Mouse (Mus musculus): Measurements from ENCODE around the gene Acsf2. TPM values are rescaled to one million over a fixed set of nuclear protein-coding genes. Genes with fewer than 3 reads are reported as not detected.
A peak's percentile ranks its signal among the peaks of the same experiment; 100 is the strongest.

Acsf2 gene
- polyA plus RNA-seq, 1 experiment from 2014 or later = 11.5 TPM

DNA sequence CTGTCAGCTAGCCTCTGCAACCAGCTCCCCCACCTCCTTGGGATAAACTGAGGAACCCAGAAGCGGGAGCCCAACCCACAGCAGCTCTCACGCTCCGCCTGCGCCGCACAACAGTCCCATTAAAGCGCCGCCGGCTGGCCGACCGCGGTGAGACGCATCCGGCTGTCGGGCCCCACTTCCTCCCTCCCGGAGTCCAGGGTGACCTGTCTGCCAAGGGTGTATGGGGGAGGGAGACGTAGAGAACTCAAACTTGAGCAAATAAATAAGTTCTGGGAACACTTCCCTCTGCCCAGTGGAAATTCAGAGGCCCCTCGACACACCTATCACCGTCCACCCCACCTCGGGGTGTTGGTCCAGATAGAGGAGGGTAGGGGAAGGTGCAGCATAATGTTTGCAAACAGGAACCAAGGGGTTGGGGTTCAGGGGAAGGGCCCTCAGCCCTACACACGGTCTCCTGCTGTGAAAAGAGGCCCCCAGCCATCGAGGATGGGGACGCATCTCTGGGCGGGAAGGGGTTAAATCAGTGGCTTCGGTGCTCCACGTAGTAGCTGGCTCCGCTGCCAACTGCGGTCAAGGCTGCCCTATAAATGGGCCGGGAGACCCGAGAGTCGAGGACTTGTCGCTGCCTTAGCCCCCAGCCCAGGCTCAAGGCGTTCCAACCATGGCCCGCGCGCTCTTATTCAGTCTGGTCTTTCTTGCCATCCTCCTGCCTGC lies 37.1 kb downstream of the Acsf2 start, which contains the start of gene Chad:
Chad (plus strand) TSS at position 611 of the 714 bp plus-strand sequence.
- ATAC-seq (ENCODE audit: low FRiP score, low TSS enrichment) = peak; percentile 48; the same call in 1 of the 2 replicates
- 4% methylated on average over 33 of the region's 35 CpGs for WGBS
- peak within 1 kb of the TSS; percentile 8 for H3K9ac ChIP-seq (ENCODE audit: low read depth, low read length)

DNA sequence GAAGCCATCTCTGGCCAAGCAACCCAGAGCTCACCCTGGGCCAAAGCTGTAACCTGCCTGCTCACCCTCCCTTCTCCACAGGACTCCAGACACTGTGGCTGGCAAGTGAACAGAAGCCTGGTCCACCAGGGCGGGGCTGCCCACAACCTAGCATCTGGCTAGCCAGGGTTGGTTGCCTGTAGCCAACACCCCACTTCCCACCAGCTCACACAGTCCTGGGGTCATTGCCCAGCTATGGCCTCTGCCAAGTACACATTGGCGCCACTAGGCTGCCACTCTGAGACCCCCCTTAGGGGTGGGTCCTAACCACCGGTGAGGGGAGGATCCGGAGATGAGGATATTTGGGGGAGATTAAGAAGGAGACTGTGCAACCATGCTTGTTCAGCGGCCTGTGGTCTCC lies 37.9 kb downstream of the Acsf2 start:
- no peaks in the 10 kb centered on the region for H3K9me3 ChIP-seq (ENCODE audit: control insufficient read depth, low read length)
- H3K4me1 ChIP-seq (ENCODE audit: control insufficient read depth, insufficient read depth, low read length) = peaks cover 14% of the 10 kb centered on the region
- peaks cover 12% of the 10 kb centered on the region for H3K36me3 ChIP-seq (ENCODE audit: control insufficient read depth, insufficient read depth, low read length)
- peak overlapping the region; percentile 35 for H3K4me2 ChIP-seq (replicated peaks; ENCODE audit: low read depth, low read length)
- ATAC-seq (ENCODE audit: low FRiP score, low TSS enrichment) = peak; percentile 33; the same call in 1 of the 2 replicates
- 0 out of 2 replicates have a peak overlapping the region, but pooled peaks have one; percentile 24 for H3K4me3 ChIP-seq (ENCODE audit: low read length)
- H3K9ac ChIP-seq (ENCODE audit: low read depth, low read length) = no peak overlapping the region; the same call in 1 of the 2 replicates
- no peak overlapping the region for H3K27ac ChIP-seq (ENCODE audit: low read depth, low read length)
- 60% methylated on average over 5 of the region's 5 CpGs for WGBS
- no peaks in the 10 kb centered on the region for H3K27me3 ChIP-seq (ENCODE audit: control insufficient read depth, insufficient read depth, low read length)

More for the DNA sequence above, 37.1 kb downstream of the Acsf2 start, which contains the start of gene Chad:
- Histone ChIP-seq H3K4me2 (replicated peaks; ENCODE audit: low read depth, low read length) (peak within 1 kb of the TSS; percentile 35), H3K36me3 (ENCODE audit: control insufficient read depth, insufficient read depth, low read length) (peaks cover 16% of the 10 kb centered on the region), H3K4me3 (ENCODE audit: low read length) (peak within 1 kb of the TSS; percentile 24), H3K27me3 (ENCODE audit: control insufficient read depth, insufficient read depth, low read length) (no peaks in the 10 kb centered on the region), H3K9me3 (ENCODE audit: control insufficient read depth, low read length) (no peaks in the 10 kb centered on the region), H3K27ac (ENCODE audit: low read depth, low read length) (no peak within 1 kb of the TSS), H3K4me1 (ENCODE audit: control insufficient read depth, insufficient read depth, low read length) (peaks cover 14% of the 10 kb centered on the region)

DNA sequence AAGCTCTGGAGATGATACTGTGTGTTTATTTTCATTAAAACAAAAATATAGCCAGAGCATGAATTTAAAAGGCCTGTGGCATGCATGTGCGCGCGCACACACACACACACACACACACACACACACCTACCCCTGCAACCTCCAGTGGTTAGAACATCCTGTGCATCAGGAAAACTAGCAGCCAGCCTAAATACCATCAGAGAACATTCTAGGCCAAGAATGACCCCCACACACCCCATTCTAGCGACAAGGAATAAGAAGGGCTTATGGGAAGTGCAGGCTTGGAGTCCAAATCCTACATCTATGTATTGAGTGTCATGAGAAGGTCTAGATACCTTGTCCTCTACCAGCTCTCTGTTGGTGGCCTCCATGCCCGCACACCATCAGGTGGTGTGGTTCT lies 38.3 kb downstream of the Acsf2 start:
- no peaks in the 10 kb centered on the region for H3K9me3 ChIP-seq (ENCODE audit: control insufficient read depth, low read length)
- H3K27ac ChIP-seq (ENCODE audit: low read depth, low read length) = no peak overlapping the region
- H3K27me3 ChIP-seq (ENCODE audit: control insufficient read depth, insufficient read depth, low read length) = no peaks in the 10 kb centered on the region
- H3K4me1 ChIP-seq (ENCODE audit: control insufficient read depth, insufficient read depth, low read length) = peaks cover 14% of the 10 kb centered on the region
- H3K9ac ChIP-seq (ENCODE audit: low read depth, low read length) = no peak overlapping the region
- no peak overlapping the region for H3K4me2 ChIP-seq (replicated peaks; ENCODE audit: low read depth, low read length)
- no peak for ATAC-seq (ENCODE audit: low FRiP score, low TSS enrichment)
- WGBS = 95% methylated on average over 5 of the region's 5 CpGs
- H3K4me3 ChIP-seq (ENCODE audit: low read length) = no peak overlapping the region
- H3K36me3 ChIP-seq (ENCODE audit: control insufficient read depth, insufficient read depth, low read length) = peaks cover 7% of the 10 kb centered on the region

DNA sequence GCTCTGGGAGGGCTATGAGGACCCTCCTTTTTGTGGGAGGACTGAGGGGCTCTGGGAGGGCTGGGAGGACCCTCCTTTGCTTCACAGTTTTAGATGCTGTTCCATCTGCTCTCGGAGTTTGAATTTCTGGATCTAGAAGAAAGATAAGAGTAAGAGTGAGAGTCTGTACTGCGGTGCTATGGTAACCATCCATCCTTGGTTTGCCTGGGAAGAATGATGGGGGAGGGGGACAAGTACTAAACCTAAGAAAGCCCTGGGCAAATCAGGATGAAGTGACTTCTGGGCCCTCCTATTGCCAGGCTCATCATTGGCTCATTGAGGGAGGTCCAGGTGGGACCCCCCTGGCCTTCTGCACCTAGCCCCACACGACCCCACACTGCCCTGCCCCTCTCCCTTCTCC lies 43.4 kb downstream of the Acsf2 start:
- Histone ChIP-seq H3K4me3 (ENCODE audit: low read length) (no peak overlapping the region), H3K36me3 (ENCODE audit: control insufficient read depth, insufficient read depth, low read length) (peaks cover 2% of the 10 kb centered on the region; the same call in 1 of the 2 replicates), H3K4me1 (ENCODE audit: control insufficient read depth, insufficient read depth, low read length) (no peaks in the 10 kb centered on the region), H3K9ac (ENCODE audit: low read depth, low read length) (no peak overlapping the region), H3K4me2 (replicated peaks; ENCODE audit: low read depth, low read length) (no peak overlapping the region), H3K27ac (ENCODE audit: low read depth, low read length) (no peak overlapping the region), H3K9me3 (ENCODE audit: control insufficient read depth, low read length) (no peaks in the 10 kb centered on the region), H3K27me3 (ENCODE audit: control insufficient read depth, insufficient read depth, low read length) (no peaks in the 10 kb centered on the region)
- WGBS = 61% methylated on average over 3 of the region's 3 CpGs
- peak; percentile 40; the same call in 1 of the 2 replicates for ATAC-seq (ENCODE audit: low FRiP score, low TSS enrichment)

DNA sequence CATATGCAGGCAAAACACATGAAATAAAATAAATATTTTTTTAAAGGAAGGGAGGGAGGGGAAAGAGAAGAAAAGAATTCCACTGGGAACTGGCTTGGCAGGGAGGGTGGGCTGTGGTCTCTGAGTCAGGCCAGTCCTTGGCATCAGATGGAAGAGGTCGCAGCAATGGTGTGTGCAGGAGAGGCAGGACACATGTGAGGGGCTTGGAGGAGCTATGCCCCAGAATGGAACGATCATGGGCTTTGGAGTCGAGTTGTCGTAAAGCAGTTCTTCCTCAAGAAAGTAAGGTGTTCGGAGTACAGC lies 51.3 kb downstream of the Acsf2 start:
- Histone ChIP-seq H3K4me2 (replicated peaks; ENCODE audit: low read depth, low read length) (no peak overlapping the region), H3K4me3 (ENCODE audit: low read length) (no peak overlapping the region), H3K9ac (ENCODE audit: low read depth, low read length) (no peak overlapping the region), H3K27me3 (ENCODE audit: control insufficient read depth, insufficient read depth, low read length) (no peaks in the 10 kb centered on the region), H3K9me3 (ENCODE audit: control insufficient read depth, low read length) (no peaks in the 10 kb centered on the region), H3K4me1 (ENCODE audit: control insufficient read depth, insufficient read depth, low read length) (peaks cover 6% of the 10 kb centered on the region; the same call in 1 of the 2 replicates), H3K27ac (ENCODE audit: low read depth, low read length) (no peak overlapping the region), H3K36me3 (ENCODE audit: control insufficient read depth, insufficient read depth, low read length) (no peaks in the 10 kb centered on the region)
- no peak for ATAC-seq (ENCODE audit: low FRiP score, low TSS enrichment)
- 77% methylated on average over 5 of the region's 5 CpGs for WGBS

DNA sequence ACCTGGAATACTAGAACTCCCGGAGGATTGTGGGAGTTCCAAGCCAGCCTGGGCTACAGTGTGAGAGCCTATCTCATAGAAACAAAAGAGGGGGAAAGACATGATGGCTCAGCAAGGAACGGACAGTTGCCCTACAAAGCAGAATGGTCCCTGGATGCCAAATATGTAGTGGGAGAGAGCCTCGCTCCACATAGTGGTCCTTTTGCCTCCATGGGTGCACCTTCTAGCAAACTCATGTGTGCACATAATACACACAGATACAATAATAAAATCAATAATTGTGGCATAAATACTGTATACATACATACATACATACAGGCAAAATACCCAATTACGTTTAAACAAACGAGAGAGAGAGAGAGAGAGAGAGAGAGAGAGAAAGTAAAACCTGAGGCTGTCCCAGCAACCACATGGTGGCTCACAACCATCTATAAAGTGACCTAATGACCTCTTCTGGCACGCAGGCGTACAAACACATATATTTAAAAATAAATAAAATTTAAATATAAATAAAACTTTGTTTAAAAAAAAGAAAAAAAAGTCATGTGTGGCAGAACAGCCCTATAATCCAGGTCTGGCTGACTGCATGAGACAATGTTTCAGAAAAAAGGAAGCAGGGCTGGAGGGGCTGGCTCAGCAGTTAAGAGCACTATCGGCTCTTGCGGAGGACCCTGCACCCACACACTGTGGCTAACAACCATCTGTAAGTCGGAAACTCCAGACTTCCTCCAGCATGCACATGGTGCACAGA lies 51.8 kb downstream of the Acsf2 start:
- H3K36me3 ChIP-seq (ENCODE audit: control insufficient read depth, insufficient read depth, low read length) = no peaks in the 10 kb centered on the region
- H3K4me1 ChIP-seq (ENCODE audit: control insufficient read depth, insufficient read depth, low read length) = peaks cover 6% of the 10 kb centered on the region; the same call in 1 of the 2 replicates
- ATAC-seq (ENCODE audit: low FRiP score, low TSS enrichment) = 0 out of 2 replicates have a peak, but pooled peaks have one; percentile 15
- H3K4me3 ChIP-seq (ENCODE audit: low read length) = no peak overlapping the region
- WGBS = 65% methylated on average over 10 of the region's 10 CpGs
- no peak overlapping the region for H3K27ac ChIP-seq (ENCODE audit: low read depth, low read length)
- H3K9ac ChIP-seq (ENCODE audit: low read depth, low read length) = no peak overlapping the region
- no peaks in the 10 kb centered on the region for H3K9me3 ChIP-seq (ENCODE audit: control insufficient read depth, low read length)
- no peaks in the 10 kb centered on the region for H3K27me3 ChIP-seq (ENCODE audit: control insufficient read depth, insufficient read depth, low read length)
- H3K4me2 ChIP-seq (replicated peaks; ENCODE audit: low read depth, low read length) = no peak overlapping the region; the same call in 1 of the 2 replicates

DNA sequence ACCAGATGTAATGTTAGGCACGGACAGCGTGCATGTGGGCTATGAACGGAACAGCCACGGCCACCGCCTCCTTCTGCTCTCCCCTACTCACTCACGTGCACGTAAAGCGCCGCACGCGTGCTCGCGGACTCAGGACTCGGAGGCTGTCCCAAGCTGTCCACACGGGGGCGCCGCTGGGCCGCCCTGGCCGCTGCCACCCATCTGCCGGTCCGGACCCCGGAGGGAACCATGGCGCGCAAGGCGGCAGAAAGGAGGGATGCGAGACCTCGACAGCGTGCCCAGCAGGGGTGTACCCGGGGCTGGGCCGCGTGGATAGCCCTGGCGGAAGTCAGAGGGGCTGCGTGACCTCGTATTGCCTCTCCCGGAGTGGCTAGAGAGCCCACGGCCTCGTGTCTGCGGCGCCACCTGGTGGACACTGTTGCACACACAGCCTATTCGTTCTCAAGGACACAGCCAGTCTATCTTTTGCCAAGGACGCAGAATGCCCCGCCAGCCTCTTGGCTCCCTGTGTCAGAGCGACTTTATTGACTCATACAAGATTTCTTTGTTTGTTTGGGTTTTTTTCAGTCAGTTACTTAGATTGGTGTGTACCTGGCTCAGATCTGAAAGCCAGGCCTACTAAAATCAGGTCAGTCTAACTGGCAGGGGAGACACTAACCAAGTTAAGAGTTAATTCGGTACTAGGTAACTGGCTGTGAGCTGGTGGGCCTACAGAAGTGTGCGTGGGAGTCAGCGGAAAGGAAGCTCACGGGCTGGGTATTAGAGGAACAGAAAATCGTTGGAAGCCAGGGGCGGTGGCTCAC lies 52.6 kb downstream of the Acsf2 start, which contains the start of gene Rsad1:
Rsad1 (minus strand) TSS at position 368 of the 803 bp plus-strand sequence.
- ATAC-seq (ENCODE audit: low FRiP score, low TSS enrichment) = peak; percentile 88
- Histone ChIP-seq H3K36me3 (ENCODE audit: control insufficient read depth, insufficient read depth, low read length) (no peaks in the 10 kb centered on the region), H3K27me3 (ENCODE audit: control insufficient read depth, insufficient read depth, low read length) (no peaks in the 10 kb centered on the region), H3K27ac (ENCODE audit: low read depth, low read length) (peak within 1 kb of the TSS; percentile 77), H3K4me3 (ENCODE audit: low read length) (peak within 1 kb of the TSS; percentile 61), H3K9me3 (ENCODE audit: control insufficient read depth, low read length) (no peaks in the 10 kb centered on the region), H3K4me2 (replicated peaks; ENCODE audit: low read depth, low read length) (peak within 1 kb of the TSS; percentile 94), H3K4me1 (ENCODE audit: control insufficient read depth, insufficient read depth, low read length) (peaks cover 8% of the 10 kb centered on the region; the same call in 1 of the 2 replicates), H3K9ac (ENCODE audit: low read depth, low read length) (peak within 1 kb of the TSS; percentile 72)
- 3% methylated on average over 49 of the region's 49 CpGs for WGBS

DNA sequence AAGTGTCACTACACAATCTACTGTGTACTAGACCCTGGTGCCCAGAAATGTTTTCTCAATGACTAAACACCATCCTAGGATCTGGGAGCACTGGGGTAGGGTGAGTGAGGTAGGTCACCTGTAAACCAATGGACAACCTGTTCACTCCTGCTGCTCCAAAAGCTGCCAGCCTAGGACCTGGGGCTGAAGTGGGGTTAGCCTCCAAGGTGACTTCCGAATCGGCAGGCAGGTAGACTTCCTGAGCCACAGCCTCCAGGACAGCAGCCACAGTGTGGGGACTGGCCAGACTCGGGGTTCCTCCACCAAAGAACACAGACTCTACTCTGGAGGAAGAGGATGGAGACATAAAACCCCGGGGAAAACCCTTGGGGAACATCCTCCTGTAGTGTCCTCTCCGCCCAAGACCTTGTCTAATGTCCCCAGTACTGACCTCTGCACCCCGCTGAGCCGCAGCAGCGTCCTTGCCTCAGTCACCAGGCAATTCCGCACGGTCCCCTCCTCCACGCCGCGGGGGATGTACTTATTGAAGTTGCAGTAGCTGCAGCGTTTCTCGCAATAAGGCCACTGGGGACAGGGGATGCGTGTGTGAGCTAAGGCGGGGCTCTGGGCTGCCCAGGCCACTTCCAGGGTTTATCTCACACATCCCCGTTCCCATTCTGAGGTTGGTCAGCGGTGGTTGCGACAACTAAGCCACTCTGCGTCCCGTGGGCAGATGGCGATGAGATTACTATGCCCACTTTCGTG lies 53.5 kb downstream of the Acsf2 start:
- WGBS = 9% methylated on average over 24 of the region's 24 CpGs
- H3K4me1 ChIP-seq (ENCODE audit: control insufficient read depth, insufficient read depth, low read length) = peaks cover 8% of the 10 kb centered on the region; the same call in 1 of the 2 replicates
- peak overlapping the region; percentile 94 for H3K4me2 ChIP-seq (replicated peaks; ENCODE audit: low read depth, low read length)

More for the DNA sequence above, 53.5 kb downstream of the Acsf2 start:
- ATAC-seq (ENCODE audit: low FRiP score, low TSS enrichment) = peak; percentile 10; the same call in 1 of the 2 replicates
- Histone ChIP-seq H3K9me3 (ENCODE audit: control insufficient read depth, low read length) (no peaks in the 10 kb centered on the region), H3K27ac (ENCODE audit: low read depth, low read length) (no peak overlapping the region), H3K27me3 (ENCODE audit: control insufficient read depth, insufficient read depth, low read length) (no peaks in the 10 kb centered on the region), H3K36me3 (ENCODE audit: control insufficient read depth, insufficient read depth, low read length) (no peaks in the 10 kb centered on the region), H3K9ac (ENCODE audit: low read depth, low read length) (peak overlapping the region; percentile 72), H3K4me3 (ENCODE audit: low read length) (peak overlapping the region; percentile 61)

Measured in kidney, embryonic 14.5 days (tissue).